Mouse (Mus musculus): Measurements from ENCODE around the gene Rnf150.

Rnf150 gene

GRCm38 (mm10) chr8:82889062-82889720 is 26.0 kb downstream of the Rnf150 start:
- no peak for DNase-seq (ENCODE audit: low read depth)

- DNase-seq (ENCODE audit: low read depth): no peak
Measured at GRCm38 (mm10) chr8:82895091-82895490, 31.9 kb downstream of the Rnf150 start.

DNA sequence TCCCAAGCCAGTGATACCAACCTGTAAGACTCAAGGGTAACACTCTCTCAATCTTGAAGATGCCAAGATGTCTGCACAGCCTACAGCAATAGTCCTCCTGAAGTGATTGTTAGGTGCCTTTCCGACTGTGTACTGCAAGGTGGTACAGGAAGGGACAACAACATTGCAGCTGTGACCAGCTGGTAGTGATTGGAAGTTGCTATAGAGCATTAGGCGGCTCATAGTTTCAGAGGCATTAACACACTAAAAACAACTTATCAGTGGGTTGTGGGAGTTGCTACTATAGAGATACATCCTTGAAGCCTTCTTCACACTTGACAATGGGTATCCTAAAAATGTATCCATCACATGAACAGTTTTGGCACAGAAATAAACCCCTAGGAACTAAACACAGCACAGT is 33.6 kb downstream of the Rnf150 start:
- DNase-seq (ENCODE audit: low read depth): no peak

DNA sequence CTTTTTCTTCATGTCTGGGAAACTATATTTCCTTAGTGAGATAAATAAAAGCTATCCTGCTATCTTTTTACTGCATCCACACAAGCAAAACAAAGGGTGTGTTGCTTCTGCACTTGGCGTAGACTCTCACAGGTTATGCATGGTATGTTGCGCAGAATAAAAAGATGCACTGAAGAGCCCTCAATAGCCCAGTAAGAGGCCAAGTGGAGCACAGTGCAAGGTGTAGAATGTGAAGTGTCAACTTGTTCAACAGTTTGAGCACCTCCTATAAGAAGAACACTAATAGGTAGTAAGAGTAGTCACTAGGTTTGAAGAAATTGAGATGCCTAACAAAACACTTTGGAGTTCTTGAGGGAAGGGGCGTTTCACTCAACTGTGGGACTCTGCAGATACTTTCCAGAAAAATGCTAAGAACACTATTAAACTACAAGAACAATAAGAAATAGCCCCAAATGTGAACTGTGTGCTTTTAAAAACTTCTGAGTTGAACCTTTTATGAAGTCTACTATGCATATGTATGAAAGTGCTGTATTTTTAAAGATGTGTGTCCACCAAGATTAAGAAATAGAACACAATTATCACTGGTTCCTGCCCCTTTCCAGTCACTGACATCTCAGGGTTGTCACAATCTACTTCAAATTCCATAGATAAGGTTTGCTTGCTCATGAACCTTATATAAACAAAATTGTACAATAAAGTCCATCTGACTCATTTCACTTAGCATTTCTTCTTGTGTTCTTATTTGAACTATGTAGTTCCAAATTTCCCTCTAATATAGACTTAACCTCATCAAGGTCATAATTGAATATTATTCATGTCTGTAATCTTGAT is 34.7 kb downstream of the Rnf150 start:
- no peak for DNase-seq (ENCODE audit: low read depth)

DNA sequence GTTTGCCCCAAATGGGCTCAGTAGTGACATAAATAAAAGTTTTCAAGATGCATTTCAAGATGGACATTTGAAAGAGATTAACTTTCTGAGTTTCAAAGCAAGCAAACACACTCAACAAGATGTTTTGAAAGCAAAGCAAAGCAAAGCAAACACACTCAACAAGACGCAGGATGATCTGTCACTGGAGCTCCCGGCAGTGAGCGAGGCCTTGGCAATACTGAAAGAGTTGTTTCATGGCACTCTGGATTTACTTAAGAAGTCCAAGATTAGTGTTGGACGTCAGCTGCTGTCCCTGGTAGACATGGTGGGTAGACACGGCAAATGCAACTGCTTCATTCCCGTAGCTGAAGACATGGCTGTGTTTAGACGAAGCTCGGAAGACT is 35.3 kb downstream of the Rnf150 start:
- DNase-seq (ENCODE audit: low read depth): no peak

DNA sequence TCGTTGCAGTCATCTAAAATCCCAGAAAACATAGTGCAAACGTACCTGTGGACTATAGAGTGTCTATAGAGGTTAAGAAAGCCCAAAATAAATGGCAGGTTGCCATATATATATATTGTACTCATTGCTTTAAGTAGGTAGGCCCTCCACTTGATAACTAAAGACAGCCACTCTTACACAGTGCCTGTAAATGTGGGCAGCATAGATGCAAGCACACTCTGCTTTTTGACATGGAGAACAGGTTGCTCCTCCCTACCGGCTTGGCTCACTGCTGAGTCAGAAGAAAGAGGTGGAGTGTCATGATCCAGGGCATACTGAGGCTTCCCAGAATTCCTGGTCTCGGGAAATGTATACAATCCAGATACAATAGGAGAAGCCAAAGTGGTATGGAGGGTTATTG is 37.8 kb downstream of the Rnf150 start:
- DNase-seq (ENCODE audit: low read depth): no peak

DNA sequence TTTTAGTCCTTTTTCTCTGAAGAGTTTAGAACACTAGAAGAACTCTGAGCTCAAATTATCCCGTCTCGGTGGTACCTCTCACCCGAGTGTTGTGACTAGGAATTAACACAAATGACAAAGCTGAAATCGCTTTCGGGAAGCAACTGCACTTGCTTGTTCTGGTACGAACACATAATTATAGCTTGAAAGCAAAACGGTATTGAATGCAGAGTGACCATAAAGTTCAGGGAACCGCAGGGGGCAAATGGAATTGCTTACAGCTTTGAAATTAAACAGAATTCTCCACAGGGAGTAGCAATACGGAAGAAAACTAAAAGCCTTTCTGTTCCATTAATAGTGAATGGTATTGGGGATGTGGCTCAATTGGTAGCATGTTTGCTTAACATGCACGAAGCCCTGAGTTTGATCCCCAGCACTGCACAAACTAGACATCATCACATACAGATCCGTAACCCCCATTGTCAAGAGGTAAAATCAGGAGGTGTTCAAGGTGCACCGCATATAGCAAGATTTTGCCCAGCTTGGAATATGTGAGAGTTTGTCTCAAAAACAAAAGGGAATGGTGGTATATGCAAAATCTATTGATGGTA is 38.5 kb downstream of the Rnf150 start:
- no peak for DNase-seq (ENCODE audit: low read depth)

DNA sequence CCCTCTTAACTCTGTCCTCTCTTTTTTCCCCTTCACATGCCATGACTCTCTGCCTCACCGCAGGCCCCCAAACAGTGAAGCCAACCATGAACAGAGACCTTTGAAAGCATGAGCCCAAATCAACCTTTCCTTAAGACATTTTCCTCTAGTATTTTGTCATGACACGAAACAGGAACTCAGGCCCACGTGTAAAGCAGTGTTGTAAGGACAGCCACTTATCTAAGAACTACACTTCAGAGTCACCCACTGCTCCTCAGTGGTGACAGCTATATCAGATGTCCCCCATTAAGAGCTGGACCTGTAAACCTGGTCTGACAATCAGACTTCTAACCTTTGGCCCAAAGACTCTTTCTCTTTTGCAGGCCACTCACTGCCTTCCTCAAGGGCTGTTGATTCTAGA is 40.3 kb downstream of the Rnf150 start:
- no peak for DNase-seq (ENCODE audit: low read depth)

DNA sequence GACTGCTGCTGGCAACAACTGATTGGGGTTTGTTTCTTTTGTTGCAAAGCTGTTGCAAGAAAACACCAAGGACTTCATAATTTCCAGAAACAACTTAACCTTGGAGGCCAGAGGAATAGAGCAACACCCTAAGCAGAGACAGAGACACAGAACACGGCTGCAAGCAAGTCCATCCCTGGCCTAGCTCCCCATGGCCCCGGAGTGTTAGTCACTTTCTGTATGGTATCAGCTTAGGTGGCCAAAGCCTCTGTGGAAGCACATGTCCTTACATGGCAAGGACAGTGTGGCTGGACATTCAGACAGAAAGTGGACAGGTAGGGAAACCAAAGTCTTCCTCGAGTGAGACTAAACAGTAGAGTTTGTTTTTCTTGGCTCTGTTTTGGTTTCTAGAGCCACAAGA is 44.1 kb downstream of the Rnf150 start:
- no peak for DNase-seq (ENCODE audit: low read depth)

DNA sequence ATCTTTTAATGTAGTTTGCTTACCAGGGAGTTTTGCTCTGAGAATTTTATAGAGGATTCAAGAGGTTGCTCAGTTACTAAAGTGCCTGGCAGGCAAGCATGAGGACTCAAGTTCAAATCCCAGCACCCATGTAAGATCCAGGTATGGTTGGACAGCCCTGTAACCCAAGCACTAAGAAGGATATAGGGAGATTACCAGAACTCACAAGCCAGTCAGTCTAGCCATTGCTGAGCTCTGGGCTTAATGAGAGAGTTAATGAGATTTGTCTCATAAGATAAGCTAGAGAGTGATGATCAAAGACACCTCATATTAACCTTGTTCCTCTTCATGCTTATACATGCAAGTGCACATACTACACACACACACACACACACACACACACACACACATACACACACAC is 48.3 kb downstream of the Rnf150 start:
- no peak for DNase-seq (ENCODE audit: low read depth)

DNA sequence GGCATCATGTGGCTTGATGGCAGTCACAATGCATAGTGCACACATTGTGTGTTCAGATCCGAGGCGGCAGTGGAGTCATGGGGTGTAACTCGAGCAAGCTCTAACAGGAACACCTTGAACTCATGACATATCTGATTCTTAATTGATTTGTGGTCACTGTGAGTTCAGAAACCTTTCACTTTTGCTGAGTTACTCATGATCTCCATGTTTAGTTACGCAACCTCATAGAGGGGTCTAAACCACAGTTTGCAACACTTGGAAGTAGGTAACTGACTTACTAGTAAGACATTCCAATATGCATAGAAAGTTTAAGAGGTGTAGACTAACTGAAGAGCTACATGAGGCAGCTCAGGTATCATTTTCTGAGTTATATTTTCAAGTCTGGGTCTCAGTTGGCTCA is 49.1 kb downstream of the Rnf150 start:
- no peak for DNase-seq (ENCODE audit: low read depth)

GRCm38 (mm10) chr8:82914543-82914942 is 51.4 kb downstream of the Rnf150 start:
- DNase-seq (ENCODE audit: low read depth): no peak

GRCm38 (mm10) chr8:82916851-82917539 is 53.8 kb downstream of the Rnf150 start:
- DNase-seq (ENCODE audit: low read depth): no peak

GRCm38 (mm10) chr8:82917540-82918316 is 54.6 kb downstream of the Rnf150 start:
- no peak for DNase-seq (ENCODE audit: low read depth)

DNA sequence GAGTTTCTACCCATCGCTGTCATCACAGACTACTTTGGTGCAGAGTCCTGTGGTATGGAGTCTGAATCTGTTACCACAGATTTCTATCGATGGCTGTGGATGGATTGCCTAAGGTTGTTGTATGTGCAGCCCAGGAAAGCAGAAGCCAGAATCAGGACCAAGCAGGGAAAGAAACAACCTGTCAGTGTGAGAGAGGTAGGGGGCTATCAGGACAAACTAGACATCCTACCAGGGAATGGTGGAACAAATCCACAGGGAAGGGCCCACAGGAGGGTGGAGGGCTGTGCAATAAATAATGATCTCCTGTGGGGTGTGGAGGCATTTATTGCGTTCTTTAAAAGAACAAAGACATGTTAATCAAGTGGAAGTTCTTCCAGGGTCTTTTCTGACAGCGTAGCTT is 56.5 kb downstream of the Rnf150 start:
- no peak for DNase-seq (ENCODE audit: low read depth)

GRCm38 (mm10) chr8:82920124-82920523 is 57.0 kb downstream of the Rnf150 start:
- DNase-seq (ENCODE audit: low read depth): no peak

DNA sequence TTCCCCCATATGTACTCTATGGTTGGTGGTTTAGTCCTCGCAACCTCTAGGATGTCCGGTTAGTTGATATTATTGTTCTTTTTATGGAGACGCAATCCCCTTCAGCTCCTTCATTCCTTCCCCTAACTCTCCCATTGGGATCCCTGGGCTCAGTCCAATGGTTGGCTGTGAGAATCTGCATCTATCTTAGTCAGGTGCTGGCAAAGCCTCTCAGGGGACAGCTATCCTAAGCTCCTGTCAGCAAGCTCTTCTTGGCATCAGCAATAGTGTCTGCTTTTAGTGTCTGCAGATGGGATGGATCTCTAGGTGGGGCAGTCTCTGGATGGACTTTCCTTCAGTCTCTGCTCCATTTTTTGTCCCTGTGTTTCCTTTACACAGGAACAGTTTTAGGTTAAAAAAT is 62.1 kb downstream of the Rnf150 start:
- DNase-seq (ENCODE audit: low read depth): no peak

GRCm38 (mm10) chr8:82926518-82926917 is 63.4 kb downstream of the Rnf150 start:
- DNase-seq (ENCODE audit: low read depth): no peak

DNA sequence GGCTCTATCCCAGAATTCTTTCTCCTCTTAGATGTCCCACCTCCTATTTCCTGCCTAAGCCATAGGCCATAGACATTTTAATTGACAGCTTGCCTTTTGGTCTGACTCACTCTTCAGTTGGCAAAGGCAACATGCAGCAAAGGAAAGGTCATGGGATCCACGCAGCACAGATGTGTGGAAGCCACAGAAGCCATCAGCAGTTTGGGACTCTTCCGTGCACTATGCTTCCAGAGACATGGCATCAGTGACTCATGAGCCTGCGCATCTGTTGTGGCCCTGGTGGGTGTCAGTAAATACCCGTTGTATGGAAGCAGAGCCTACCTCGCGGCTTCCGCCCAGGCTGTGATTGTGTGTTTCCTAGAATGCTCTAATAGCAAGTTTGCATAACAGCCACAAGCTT is 68.4 kb downstream of the Rnf150 start:
- no peak for DNase-seq (ENCODE audit: low read depth)

GRCm38 (mm10) chr8:82936162-82936561 is 73.0 kb downstream of the Rnf150 start:
- DNase-seq (ENCODE audit: low read depth): no peak

- DNase-seq (ENCODE audit: low read depth): no peak
Measured at GRCm38 (mm10) chr8:82936866-82937265, 73.7 kb downstream of the Rnf150 start.

GRCm38 (mm10) chr8:82939912-82940311 is 76.8 kb downstream of the Rnf150 start:
- DNase-seq (ENCODE audit: low read depth): no peak

Measured in naive thymus-derived CD4-positive, alpha-beta T cell, adult 2 months (primary cell).